Comparison of ENCODE assay signal across 10 mouse cellular contexts in genomic region chr7:132767233-132767998, GRCm38 (mm10). TPM values are rescaled to one million over a fixed set of nuclear protein-coding genes. Genes with fewer than 3 reads are reported as not detected.
DNase-seq lines count a peak whose midpoint lies in the region; ATAC-seq and TF ChIP-seq lines count a peak whose summit lies in the region.
"Had no signal": no experiment of that assay in that cellular context is flagged by ENCODE, and none has a peak within 500 bp of the region (broad histone marks: within the 10 kb centered on the region; RNA-seq: fewer than 3 reads in every experiment).

No protein-coding gene starts in this region.

- no peak for TF ChIP-seq POLR2A in heart, adult 2 months (IDR thresholded peaks at IDR 0.05; ENCODE audit: insufficient read depth, low read depth, low read length)
- no peak for TF ChIP-seq POLR2A in brain, embryonic 14.5 days (IDR thresholded peaks at IDR 0.05; ENCODE audit: borderline replicate concordance, extremely low read depth, insufficient read depth, insufficient read length, poor library complexity, severe bottlenecking)

- no peak overlapping the region for H3K4me2 ChIP-seq in hindbrain, embryonic 12.5 days (replicated peaks)
- H3K4me2 ChIP-seq in midbrain, embryonic 13.5 days (replicated peaks), result no peak overlapping the region

- peaks cover 6% of the 10 kb centered on the region; the same call in 1 of the 2 replicates for H3K79me2 ChIP-seq in heart, adult 2 months (replicated peaks; ENCODE audit: control insufficient read depth, insufficient read depth, low read length)

- DNase-seq in heart, adult 2 months, result no peak
- no peak for DNase-seq in heart, postnatal 25 days (ENCODE audit: low spot score)
- peak; percentile 95 for DNase-seq in brain, embryonic 14.5 days (ENCODE audit: low read depth)
- DNase-seq in left cerebral cortex, adult 18-20 months (ENCODE audit: low spot score in 2 of 2), result no peak
- no peak for DNase-seq in adrenal gland, adult 8-10 months
- no peak for DNase-seq in urinary bladder, postnatal 36 days (ENCODE audit: low spot score in 2 of 2)
- DNase-seq: cerebellum, adult 9-11 months; heart, postnatal 36 days had no signal

- no peak for TF ChIP-seq CTCF in heart, adult 2 months (IDR thresholded peaks at IDR 0.05)
- TF ChIP-seq CTCF in brain, embryonic 14.5 days (IDR thresholded peaks at IDR 0.05; ENCODE audit: borderline replicate concordance, extremely low read depth, insufficient read depth, insufficient read length), result no peak

- H3K9ac ChIP-seq in heart, adult 2 months (ENCODE audit: low read depth, low read length), result no peak overlapping the region
- H3K9ac ChIP-seq in hindbrain, embryonic 12.5 days, result no peak overlapping the region
- no peak overlapping the region for H3K9ac ChIP-seq in midbrain, embryonic 13.5 days (replicated peaks)

- H3K27me3 ChIP-seq in heart, adult 2 months (ENCODE audit: control insufficient read depth, insufficient read depth, low read length), result no peaks in the 10 kb centered on the region
- H3K27me3 ChIP-seq in hindbrain, embryonic 12.5 days, result no peaks in the 10 kb centered on the region
- no peaks in the 10 kb centered on the region for H3K27me3 ChIP-seq in midbrain, embryonic 13.5 days

- intact Hi-C loops in heart, adult 2 months (cut with DNase I), result no loop called here
- intact Hi-C loops in heart, postnatal 25 days (cut with DNase I), result loop anchor here (5.0 kb wide), 1 partner anchor 95 kb away; no protein-coding TSS in a partner anchor

- no peak for TF ChIP-seq EP300 in heart, adult 2 months (IDR thresholded peaks at IDR 0.05; ENCODE audit: insufficient read depth, low read depth, low read length)

- H3K27ac ChIP-seq in heart, adult 2 months, result peak overlapping the region; percentile 65; the same call in 1 of the 2 replicates
- H3K27ac ChIP-seq in hindbrain, embryonic 12.5 days, result peak overlapping the region; percentile 69
- H3K27ac ChIP-seq in midbrain, embryonic 13.5 days, result peak overlapping the region; percentile 73

- H3K9me3 ChIP-seq in hindbrain, embryonic 12.5 days (replicated peaks), result no peaks in the 10 kb centered on the region
- H3K9me3 ChIP-seq in midbrain, embryonic 13.5 days, result no peaks in the 10 kb centered on the region

- WGBS in heart, adult 2 months, result 75% methylated on average over 12 of the region's 12 CpGs
- WGBS in hindbrain, embryonic 12.5 days, result 42% methylated on average over 12 of the region's 12 CpGs
- WGBS in midbrain, embryonic 13.5 days, result 32% methylated on average over 12 of the region's 12 CpGs

- ATAC-seq in hindbrain, embryonic 12.5 days (ENCODE audit: low FRiP score), result peak; percentile 67; the same call in 1 of the 2 replicates
- peak; percentile 83 for ATAC-seq in midbrain, embryonic 13.5 days

- peaks cover 22% of the 10 kb centered on the region for H3K4me1 ChIP-seq in heart, adult 2 months (ENCODE audit: control insufficient read depth, insufficient read depth, low read length)
- H3K4me1 ChIP-seq in hindbrain, embryonic 12.5 days, result peaks cover 22% of the 10 kb centered on the region
- peaks cover 35% of the 10 kb centered on the region for H3K4me1 ChIP-seq in midbrain, embryonic 13.5 days (replicated peaks)

- H3K36me3 ChIP-seq in heart, adult 2 months (ENCODE audit: control insufficient read depth, insufficient read depth, low read length), result peaks cover 30% of the 10 kb centered on the region
- H3K36me3 ChIP-seq in hindbrain, embryonic 12.5 days, result 0 out of 2 replicates have a peak, but pooled peaks cover 12% of the 10 kb centered on the region
- H3K36me3 ChIP-seq in midbrain, embryonic 13.5 days, result peaks cover 14% of the 10 kb centered on the region; the same call in 1 of the 2 replicates

- H3K4me3 ChIP-seq in heart, adult 2 months, result no peak overlapping the region
- H3K4me3 ChIP-seq in hindbrain, embryonic 12.5 days, result no peak overlapping the region
- no peak overlapping the region for H3K4me3 ChIP-seq in midbrain, embryonic 13.5 days (replicated peaks)

RNA-seq across cellular contexts. Expression of gene Fam53b, which starts 46.3 kb away (rescaled TPM):
- total RNA-seq in heart, adult 2 months (2021), result 10 to 100 TPM; 22.0 to 26.9 TPM
- polyA plus RNA-seq in heart, adult 2 months (2012; rRNA removed), result 22.5 and 25.7 TPM in 2 replicates
- total RNA-seq in heart, postnatal 25 days (2021), result 10 to 100 TPM; 25.8 to 26.8 TPM
- polyA plus RNA-seq in brain, embryonic 14.5 days (2012; rRNA removed), result 14.8 and 16.1 TPM in 2 replicates
- 22.7 and 25.3 TPM in 2 replicates for polyA plus RNA-seq in hindbrain, embryonic 12.5 days (2016; fragmentation: Nextera tagmentation; extraction: Ambion mirVana)
- polyA plus RNA-seq in midbrain, embryonic 13.5 days (2015; fragmentation: Nextera tagmentation; extraction: Ambion mirVana), result 21.7 and 23.4 TPM in 2 replicates
- total RNA-seq in left cerebral cortex, adult 18-20 months (2021), result 10 to 100 TPM; 71.7 to 73.5 TPM
- 100 to 1,000 TPM in 1 of 4 experiments, 10 to 100 TPM in 3; 84.3 to 115 (median 87.7) TPM for total RNA-seq in adrenal gland, adult 8-10 months (2022)
